Mouse (Mus musculus) embryo, embryonic 9.5 days (tissue): ENCODE results near the gene Tmod4.

Experiments
- DNase-seq: peaks from one replicate; pipeline ENCODE4 v3.0.0-alpha.2; 2017; ENCODE audit errors: extremely low spot score

The Tmod4 gene

GRCm38 (mm10) chr3:95139586-95140288, 15.5 kb downstream of the Tmod4 start:
- DNase-seq = no peak

DNA sequence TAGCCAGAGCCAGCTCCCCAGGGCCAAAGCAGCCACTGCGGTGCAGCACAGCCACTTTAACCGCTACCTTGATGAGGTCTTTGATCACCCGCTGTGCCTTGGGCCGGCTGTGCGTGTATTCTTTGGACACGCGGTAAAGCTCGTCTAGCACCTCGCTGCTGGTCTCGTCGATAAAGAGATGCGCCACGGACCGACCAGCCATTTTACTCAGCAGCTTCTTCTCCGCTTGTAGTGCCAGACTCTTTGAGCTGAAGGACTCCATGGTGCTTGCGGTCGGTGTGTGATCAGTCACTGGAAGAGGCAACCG, 16.0 kb downstream of the Tmod4 start:
- DNase-seq = no peak

GRCm38 (mm10) chr3:95140795-95141194, 16.5 kb downstream of the Tmod4 start:
- DNase-seq = no peak

GRCm38 (mm10) chr3:95141474-95141873, 17.2 kb downstream of the Tmod4 start:
- no peak for DNase-seq

DNA sequence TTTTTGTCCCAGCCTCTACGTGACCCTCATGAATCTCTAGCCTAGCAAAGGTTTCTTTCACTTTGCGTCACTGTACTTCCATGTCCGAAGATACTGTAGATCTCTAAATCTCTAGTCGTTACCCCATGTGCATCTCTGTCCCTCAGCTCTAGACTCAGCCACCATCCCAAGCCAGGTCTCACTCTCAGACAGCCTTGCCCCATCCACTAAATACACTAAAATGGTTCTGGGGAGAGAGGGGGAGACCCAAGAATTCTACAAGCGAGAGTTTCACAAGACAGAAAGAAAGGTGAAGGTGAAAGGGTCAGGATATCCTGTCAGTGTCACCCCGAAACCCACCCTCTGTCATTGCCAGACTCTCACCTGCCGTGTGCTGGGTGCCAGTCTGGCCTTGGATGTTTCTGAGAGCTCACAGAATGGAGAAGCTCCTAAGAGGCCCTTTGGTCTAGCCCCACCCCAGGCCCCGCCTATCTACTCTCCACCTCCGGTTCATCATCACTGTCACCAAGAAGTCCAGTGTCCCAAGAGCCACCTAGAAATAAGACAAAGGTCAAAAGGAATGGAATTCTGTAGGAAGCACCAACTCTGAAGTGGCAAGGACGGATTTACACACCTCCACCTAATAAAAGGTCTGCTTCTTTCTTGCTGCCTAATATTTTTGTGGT, 17.8 kb downstream of the Tmod4 start, which contains the start of gene Tnfaip8l2:
Gene Tnfaip8l2, minus strand, starts transcription at position 409 of the 665 bp plus-strand sequence.
- DNase-seq = no peak

DNA sequence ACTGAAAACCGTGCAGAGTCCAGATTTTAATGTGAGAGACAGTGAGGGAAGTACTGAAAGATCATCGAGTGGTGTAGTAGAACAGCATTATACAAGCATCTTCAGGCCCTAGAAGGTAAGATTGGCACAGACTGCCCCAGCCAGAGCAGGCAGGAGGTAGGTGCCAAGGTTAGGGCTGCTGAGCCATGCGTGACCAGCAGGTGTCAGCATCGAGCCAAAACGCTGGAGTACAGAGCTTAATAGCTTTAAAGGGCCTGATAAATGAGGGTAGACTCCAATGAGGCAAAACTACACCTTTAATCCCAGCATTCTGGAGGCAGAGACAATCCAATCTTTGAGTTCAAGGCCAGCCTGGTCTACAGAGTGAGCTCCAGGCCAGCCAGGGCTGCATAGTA, 18.3 kb downstream of the Tmod4 start:
- peak; percentile 81 for DNase-seq

DNA sequence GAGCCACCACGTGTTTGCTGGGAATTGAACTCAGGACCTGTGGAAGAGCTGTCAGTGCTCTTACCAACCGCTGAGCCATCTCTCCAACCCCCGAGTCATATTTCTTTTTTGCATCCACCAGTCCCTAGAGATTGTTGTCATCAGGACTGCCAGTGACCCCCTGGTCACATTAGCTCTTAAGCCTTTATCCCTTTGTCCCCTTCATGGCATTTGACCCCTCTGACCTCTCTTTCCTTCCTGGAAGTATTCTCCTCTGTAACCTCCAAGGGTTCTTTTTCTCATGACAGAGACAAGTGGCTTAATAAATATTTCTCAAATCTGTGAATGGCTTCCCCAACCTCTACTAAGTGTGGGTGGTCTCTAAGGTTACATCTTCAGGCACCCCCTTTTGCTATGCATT, 23.6 kb downstream of the Tmod4 start:
- peak; percentile 35 for DNase-seq

GRCm38 (mm10) chr3:95153874-95154273, 29.6 kb downstream of the Tmod4 start:
- no peak for DNase-seq

GRCm38 (mm10) chr3:95159511-95159986, 35.3 kb downstream of the Tmod4 start:
- DNase-seq = no peak

DNA sequence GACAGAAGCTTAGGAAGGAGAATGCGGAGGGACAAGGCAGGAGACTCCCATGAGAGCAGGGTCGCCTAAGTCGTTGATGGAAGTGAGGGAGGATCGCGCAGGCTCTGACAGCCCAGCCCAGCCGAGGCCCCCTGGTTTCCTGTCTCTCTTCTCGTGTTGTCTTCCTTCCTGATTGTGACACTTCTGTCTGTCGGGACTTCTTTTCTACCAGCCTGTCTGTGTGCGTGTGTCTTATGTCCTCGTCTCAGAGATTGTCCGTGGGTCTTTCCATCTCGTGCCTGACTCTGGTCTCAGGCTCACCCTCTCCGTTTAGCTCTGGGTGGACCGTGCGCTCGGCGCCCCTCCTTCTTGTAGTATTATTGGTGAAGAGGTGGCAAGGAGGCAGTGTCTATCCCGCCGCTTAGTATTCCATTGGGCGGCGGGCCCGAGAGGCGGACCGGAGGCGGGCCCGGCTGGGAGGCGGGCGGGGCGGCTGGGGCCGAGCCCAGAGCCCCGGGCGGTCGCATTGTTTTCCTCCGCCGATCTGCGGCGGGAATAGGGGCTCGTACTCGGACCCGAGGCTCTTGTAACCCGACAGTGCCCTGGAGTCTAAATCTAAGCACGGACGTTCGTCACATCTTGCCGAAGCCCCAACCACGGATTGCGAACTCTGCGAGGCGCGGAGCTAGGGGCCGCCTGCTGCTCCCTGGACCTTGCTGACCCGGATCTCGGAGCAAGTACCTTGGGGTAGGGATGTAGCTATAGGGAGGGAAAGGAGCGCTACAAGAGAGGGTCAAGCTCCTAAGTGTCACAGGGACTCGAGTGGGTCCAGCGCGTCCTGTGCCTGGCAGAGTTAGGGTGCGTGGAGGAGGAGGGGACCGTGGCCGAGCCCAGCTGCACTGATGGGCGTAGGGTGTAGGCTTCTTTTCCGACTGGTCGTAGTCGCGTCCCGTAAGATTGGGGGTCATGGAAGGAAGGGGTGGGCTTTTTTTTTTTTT, 36.0 kb downstream of the Tmod4 start, which contains the start of gene Sema6c:
Gene Sema6c, plus strand, starts transcription at position 471 of the 977 bp plus-strand sequence.
- DNase-seq = peak; percentile 90

DNA sequence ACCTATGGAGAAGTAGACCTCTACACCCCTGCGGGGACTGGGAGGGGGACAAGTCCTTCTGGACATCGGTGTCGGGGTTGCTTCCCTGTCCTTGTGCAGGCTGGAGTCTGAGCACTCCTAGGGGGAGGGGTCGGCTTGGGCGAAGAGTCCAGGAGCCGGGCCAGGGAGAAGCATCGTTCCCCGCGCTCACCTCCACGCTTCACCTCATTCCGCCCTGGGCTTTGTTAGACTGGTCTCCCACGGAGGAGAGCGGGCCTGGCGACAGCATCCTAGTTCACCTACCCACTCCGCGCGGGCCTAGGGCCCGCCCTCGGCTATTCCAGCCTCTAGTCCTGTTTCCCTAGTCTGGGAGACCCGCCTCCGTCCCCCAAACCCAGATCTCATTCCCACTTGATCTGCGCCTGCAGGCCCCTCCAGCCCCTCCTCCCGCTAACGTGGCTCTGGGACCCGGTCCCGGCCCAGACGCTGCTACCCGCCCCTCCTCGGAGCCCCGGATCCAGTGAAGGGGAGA, 36.8 kb downstream of the Tmod4 start:
- peak; percentile 52 for DNase-seq

- DNase-seq = no peak
Measured at GRCm38 (mm10) chr3:95161618-95162344, 37.5 kb downstream of the Tmod4 start.

DNA sequence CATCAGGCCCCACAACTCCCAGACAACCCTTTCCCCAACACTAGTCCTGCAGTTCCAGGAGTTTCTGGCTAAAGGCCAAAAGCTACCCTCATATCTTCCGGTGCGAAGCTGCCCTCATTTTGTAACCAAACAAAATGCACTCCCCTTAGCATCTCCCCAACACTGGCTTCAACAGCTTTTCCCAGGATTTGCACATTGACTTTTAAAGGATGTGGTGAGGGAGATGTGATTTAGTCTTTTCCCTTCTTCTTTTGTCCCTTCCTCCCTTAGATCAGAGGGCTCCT, 38.0 kb downstream of the Tmod4 start:
- no peak for DNase-seq

GRCm38 (mm10) chr3:95163419-95164255, 39.4 kb downstream of the Tmod4 start:
- no peak for DNase-seq

- no peak for DNase-seq
Measured at GRCm38 (mm10) chr3:95164256-95164550, 39.9 kb downstream of the Tmod4 start.

DNA sequence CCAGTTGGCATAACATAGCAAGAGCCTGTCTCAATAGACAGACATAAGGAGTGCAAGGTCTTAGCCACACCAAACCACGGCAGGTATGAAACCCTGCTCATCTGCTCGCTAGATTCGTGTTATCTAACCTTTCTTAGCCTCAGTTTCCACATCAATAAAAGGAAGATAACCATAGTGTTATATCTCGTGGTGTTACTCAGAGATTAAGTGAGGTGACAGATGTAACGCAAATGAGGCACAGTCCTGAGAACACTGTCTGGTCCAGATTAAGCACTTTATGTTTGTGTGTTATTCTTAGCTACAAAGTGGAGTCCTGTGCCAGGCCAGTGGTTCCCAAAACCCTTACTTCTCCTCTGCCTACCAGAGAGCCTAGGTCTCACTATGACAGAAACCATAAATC, 40.6 kb downstream of the Tmod4 start:
- DNase-seq = no peak

DNA sequence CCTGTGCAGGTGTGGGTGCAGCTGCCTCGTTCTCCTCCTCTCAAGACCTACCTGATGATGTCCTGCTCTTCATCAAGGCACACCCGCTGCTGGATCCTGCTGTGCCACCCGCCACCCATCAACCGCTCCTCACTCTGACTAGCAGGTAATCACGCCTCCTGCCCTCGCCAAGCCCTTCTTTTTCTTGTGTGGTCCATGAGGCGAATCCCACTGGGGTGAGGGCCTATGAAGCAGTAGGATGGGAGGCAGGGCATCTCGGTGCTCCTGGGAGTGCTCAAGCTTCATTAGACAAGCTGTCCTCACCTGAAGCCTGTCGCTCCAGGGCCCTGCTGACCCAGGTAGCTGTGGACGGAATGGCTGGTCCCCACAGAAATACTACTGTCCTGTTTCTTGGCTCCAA, 45.7 kb downstream of the Tmod4 start:
- no peak for DNase-seq

DNA sequence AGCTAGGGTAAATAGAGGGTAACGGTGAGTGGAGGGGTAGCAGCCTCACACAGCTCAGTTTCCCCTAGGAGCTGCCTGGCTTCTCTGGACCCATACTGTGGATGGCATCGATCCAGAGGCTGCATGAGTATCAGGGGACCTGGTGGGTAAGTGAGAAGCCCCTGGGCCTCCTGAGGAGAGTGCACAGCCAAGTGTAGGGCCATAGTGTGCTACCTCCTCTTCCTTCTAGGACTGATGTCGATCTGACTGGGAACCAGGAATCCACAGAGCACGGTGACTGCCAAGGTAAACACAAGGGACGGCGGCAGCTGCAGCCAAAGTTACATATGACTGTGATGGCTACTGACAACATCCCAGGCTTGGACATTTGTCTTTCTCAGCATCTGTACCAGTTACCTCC, 46.8 kb downstream of the Tmod4 start:
- no peak for DNase-seq

DNA sequence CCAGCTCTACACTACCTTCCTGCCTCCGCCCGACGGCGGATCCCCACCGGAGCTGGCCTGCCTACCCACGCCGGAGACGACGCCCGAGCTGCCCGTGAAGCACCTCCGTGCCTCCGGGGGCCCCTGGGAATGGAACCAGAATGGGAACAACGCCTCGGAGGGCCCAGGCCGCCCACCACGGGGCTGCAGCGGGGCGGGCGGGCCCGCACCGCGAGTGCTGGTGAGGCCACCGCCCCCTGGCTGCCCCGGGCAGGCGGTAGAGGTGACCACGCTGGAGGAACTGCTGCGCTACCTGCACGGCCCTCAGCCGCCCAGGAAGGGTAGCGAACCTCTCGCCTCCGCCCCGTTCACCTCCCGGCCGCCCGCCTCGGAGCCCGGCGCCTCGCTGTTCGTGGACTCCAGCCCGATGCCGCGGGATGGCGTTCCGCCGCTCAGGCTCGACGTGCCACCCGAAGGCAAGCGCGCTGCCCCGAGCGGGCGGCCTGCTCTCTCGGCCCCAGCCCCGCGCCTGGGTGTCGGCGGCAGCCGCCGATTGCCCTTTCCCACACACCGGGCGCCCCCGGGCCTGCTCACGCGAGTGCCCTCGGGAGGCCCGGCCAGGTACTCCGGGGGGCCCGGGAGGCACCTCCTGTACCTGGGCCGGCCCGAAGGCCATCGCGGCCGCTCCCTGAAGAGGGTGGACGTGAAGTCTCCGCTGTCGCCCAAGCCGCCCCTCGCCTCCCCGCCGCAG, 48.4 kb downstream of the Tmod4 start:
- DNase-seq = peak; percentile 18
